Mouse (Mus musculus) ES-E14 (cell line): Measurements from ENCODE around the gene Xrcc6. TPM values are rescaled to one million over a fixed set of nuclear protein-coding genes. Genes with fewer than 3 reads are reported as not detected.

Source experiments
- DNase-seq: peaks from one replicate; pipeline ENCODE4 v3.0.0-alpha.2; 2013; ENCODE audit warnings: low read depth, low spot score
- H3K27ac ChIP-seq: 2 replicates; pipeline ENCODE4 v1.5.1; 2012; ENCODE audit warnings: low read depth, mild to moderate bottlenecking, low read length, moderate library complexity, mixed read lengths; ENCODE audit not compliant: poor library complexity, insufficient read depth, severe bottlenecking
- H3K36me3 ChIP-seq: 2 replicates; pipeline ENCODE4 v1.6.1; 2012; ENCODE audit warnings: mild to moderate bottlenecking, low read length, moderate library complexity, mixed read lengths; ENCODE audit not compliant: control insufficient read depth, poor library complexity, insufficient read depth, severe bottlenecking
- H3K4me1 ChIP-seq, 2 experiments: fragments of 150-350 bp in 1 of 2; sonication (generic) in 1 of 2; 2 replicates each; pipeline ENCODE4 v1.6.1; 2012; ENCODE audit warnings: low read length in 2 of 2, mild to moderate bottlenecking in 1 of 2, mixed read lengths in 1 of 2; ENCODE audit not compliant: control insufficient read depth in 2 of 2, insufficient read depth in 2 of 2, poor library complexity in 1 of 2
- H3K4me3 ChIP-seq, 2 experiments: fragments of 150-350 bp in 1 of 2; sonication (generic) in 1 of 2; 2 replicates each; pipeline ENCODE4 v1.5.1; 2012; ENCODE audit warnings: low read length in 2 of 2, low read depth in 1 of 2, mild to moderate bottlenecking in 1 of 2, mixed read lengths in 1 of 2; ENCODE audit not compliant: insufficient read depth in 1 of 2, poor library complexity in 1 of 2, severe bottlenecking in 1 of 2
- H3K9ac ChIP-seq: 2 replicates; pipeline ENCODE4 v1.6.1; 2012; ENCODE audit warnings: low read depth, mild to moderate bottlenecking, low read length, mixed read lengths; ENCODE audit not compliant: poor library complexity, insufficient read depth, severe bottlenecking
- H3K9me3 ChIP-seq: fragments of 150-350 bp; sonication (generic); 2 replicates; pipeline ENCODE4 v1.6.1; 2012; ENCODE audit warnings: low read depth, mild to moderate bottlenecking, low read length; ENCODE audit not compliant: control insufficient read depth, insufficient read depth
- CHD2 ChIP-seq: IDR thresholded peaks from 2 replicates; pipeline ENCODE4 v1.6.1; 2014; ENCODE audit warnings: mild to moderate bottlenecking, low read depth, low read length, inconsistent platforms
- HCFC1 ChIP-seq: IDR thresholded peaks from 2 replicates; pipeline ENCODE4 v1.6.1; 2012; ENCODE audit warnings: low read length, inconsistent platforms, borderline replicate concordance; ENCODE audit not compliant: insufficient read depth
- MAFK ChIP-seq: IDR thresholded peaks from 2 replicates; pipeline ENCODE4 v1.6.1; 2014; ENCODE audit warnings: mild to moderate bottlenecking, low read depth, low read length, inconsistent platforms; ENCODE audit not compliant: insufficient read depth
- ZC3H11A ChIP-seq: IDR thresholded peaks from 2 replicates; pipeline ENCODE4 v1.6.1; 2012; ENCODE audit warnings: low read depth, mild to moderate bottlenecking, inconsistent platforms, low read length, borderline replicate concordance
- ZNF384 ChIP-seq: IDR thresholded peaks from 2 replicates; pipeline ENCODE4 v1.6.1; 2012; ENCODE audit warnings: low read depth, low read length, inconsistent platforms
- in situ Hi-C, 2 experiments: fragments of 600-800 bp; cut with MboI; formaldehyde crosslinking; loops; one replicate each; pipeline ENCODE4 v1.15.1; 2025; ENCODE audit warnings: low sequenced_read_pairs in 2 of 2, inconsistent platforms in 1 of 2; ENCODE audit not compliant: unreplicated experiment in 2 of 2
- total RNA-seq: library from RNA; depleted of rRNA; stranded (reverse); fragments of 300-350 nt; gene quantifications from 2 replicates; pipeline ENCODE4 v1.2.3, GENCODE M21; 2012

Xrcc6 gene
- total RNA-seq, 1 experiment: 84.6 TPM

DNA sequence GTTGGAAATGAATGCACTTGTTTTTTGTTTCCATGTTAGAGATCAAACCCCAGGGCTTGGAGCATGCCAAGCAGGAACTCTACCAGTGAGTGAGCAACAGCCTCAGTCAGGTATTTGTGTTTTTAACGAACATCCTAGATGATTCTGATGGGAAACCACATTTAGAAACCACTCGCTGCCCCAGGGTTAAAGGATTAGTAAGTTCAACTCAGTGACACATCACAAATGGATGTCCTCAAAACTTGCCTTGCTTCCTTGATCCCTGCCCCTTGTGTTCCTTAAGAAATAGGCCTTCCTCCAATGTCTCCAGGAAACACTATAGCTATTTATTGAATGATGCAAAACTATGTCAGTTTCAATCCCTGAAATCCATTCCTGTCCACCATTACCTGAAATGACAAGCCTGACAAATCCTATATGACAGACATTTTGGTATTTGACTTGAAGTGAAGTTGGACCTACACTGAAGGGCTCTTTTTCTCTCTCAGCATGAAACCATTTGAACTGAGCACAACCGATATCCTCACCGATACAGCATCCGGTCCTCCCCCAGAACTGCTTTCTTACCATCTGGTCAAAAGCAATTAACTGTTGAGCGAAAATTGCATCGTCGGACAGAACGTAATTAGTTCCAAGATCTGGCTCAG, 27.2 kb downstream of the Xrcc6 start:
- Histone ChIP-seq H3K36me3 (peaks cover 6% of the 10 kb centered on the region), H3K4me1 (no peaks in the 10 kb centered on the region; a peak in 2 of 4 replicates), H3K9ac (peak overlapping the region; percentile 84), H3K4me3 (peak overlapping the region; percentile 84 to 90), H3K27ac (no peak overlapping the region), H3K9me3 (no peaks in the 10 kb centered on the region)
- TF ChIP-seq CHD2 (no peak), ZC3H11A (no peak), MAFK (no peak)
- in situ Hi-C loops: no loop called here
- DNase-seq: no peak

DNA sequence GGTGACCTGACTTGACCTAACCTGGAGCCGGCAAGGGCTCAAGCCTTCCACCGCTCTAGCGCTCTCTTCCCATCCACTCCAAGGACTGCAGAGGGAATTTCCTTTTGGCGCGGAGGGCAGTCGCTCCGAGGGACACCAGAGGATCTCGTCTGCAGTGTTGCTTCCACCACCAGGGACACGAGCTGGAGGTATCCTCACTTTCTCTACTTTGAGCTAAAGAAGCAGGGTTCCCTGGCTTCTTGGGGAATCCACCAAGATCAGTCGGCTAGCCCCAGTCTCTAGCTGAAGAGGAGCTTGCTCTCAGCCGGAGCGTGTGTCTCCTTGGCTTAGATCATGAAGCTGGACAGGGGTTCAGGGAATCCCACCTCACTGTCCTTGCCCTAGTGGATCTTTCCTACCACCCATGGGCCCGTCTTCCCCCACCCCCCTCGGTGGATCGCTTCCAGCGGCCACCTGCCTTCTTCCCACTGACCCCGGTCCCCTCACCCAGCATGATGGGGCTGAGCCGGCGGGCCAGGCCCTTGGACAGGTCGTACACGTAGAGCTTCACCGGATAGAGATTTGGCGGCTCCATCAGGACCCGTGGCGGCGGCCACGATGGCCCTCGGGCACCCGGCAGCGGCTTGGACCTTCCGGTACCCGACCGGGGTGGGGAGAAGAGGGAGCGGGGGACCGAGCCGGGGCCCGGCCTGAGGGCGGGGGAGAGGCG, 27.9 kb downstream of the Xrcc6 start:
- Histone ChIP-seq H3K9ac (peak overlapping the region; percentile 84), H3K27ac (no peak overlapping the region), H3K4me1 (no peaks in the 10 kb centered on the region; a peak in 2 of 4 replicates), H3K36me3 (peaks cover 6% of the 10 kb centered on the region), H3K4me3 (peak overlapping the region; percentile 84 to 90), H3K9me3 (no peaks in the 10 kb centered on the region)
- DNase-seq: no peak
- no peak for TF ChIP-seq ZNF384
- in situ Hi-C loops: no loop called here

DNA sequence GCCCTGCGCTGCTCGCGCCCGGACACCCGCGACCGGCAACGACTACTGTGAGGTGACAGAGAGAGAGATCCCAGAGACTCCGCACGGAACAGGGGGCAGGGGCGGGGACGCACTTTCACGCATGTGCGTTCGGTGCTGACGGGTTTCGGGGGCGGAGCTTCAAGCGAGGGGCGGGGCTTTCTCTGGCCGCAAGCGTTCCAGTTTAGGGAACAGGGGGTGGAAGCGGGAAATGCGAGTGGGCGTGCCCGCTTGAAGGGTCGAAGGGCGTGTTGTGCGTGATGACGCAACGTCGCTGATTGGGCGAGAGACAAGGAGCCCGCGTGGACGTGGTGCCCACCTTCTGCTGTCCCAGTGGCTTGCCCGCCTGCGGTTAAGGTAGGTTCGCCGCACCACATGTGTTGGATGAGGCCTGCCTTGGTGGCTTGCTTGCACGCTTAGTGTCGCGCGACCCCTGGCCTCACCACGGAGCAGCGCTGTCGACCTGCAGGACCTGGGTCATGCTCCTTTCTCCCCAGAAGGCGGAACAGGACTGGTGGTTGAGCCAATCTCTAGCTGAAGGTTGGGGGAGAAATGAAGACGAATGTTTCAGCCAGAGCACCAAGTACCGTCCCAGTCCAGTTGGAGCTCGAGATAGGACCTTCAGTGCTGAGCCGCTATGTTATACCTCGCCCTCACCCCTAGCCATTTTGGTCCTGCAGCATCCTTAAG, 28.6 kb downstream of the Xrcc6 start:
- peaks cover 8% of the 10 kb centered on the region for H3K36me3 ChIP-seq
- TF ChIP-seq CHD2: no peak
- no peak for TF ChIP-seq ZNF384
- no peak for TF ChIP-seq MAFK
- TF ChIP-seq ZC3H11A: no peak; the same call in 1 of the 2 replicates
- no peak for TF ChIP-seq HCFC1
- peak overlapping the region; percentile 85 for H3K9ac ChIP-seq
- H3K27ac ChIP-seq: peak overlapping the region; percentile 45
- in situ Hi-C loops: no loop called here
- H3K4me1 ChIP-seq: no peaks in the 10 kb centered on the region; a peak in 2 of 4 replicates
- H3K4me3 ChIP-seq: peak overlapping the region; percentile 89 to 90
- H3K9me3 ChIP-seq: no peaks in the 10 kb centered on the region
- DNase-seq: peak; percentile 98

DNA sequence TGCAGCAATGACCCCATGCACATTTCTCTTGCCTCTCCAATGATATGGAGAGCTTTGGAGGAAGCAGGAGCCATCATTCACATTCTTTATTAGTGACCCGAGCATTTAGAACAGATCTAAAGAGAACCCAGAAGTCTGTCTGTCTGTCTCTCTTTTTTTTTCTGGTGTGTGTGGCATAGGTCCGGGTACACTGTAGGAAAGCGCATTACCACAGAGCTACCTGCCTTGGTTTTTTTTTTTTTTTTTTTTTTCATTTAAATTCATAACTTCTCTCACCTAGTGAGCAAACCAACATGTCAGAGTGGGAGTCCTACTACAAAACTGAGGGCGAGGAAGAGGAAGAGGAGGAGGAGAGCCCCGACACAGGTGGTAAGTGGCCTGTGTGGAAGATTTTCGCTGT, 29.2 kb downstream of the Xrcc6 start:
- Histone ChIP-seq H3K27ac (peak overlapping the region; percentile 45), H3K4me3 (peak overlapping the region; percentile 89 to 90), H3K9ac (peak overlapping the region; percentile 85), H3K9me3 (no peaks in the 10 kb centered on the region), H3K4me1 (no peaks in the 10 kb centered on the region; a peak in 2 of 4 replicates), H3K36me3 (peaks cover 8% of the 10 kb centered on the region)
- DNase-seq: no peak
- in situ Hi-C loops: no loop called here
- TF ChIP-seq ZNF384 (no peak), ZC3H11A (no peak), HCFC1 (no peak), MAFK (no peak), CHD2 (no peak)
